Mouse (Mus musculus): Measurements from ENCODE around the gene Adamtsl1.
A peak's percentile ranks its signal among the peaks of the same experiment; 100 is the strongest.

Gene Adamtsl1

DNA sequence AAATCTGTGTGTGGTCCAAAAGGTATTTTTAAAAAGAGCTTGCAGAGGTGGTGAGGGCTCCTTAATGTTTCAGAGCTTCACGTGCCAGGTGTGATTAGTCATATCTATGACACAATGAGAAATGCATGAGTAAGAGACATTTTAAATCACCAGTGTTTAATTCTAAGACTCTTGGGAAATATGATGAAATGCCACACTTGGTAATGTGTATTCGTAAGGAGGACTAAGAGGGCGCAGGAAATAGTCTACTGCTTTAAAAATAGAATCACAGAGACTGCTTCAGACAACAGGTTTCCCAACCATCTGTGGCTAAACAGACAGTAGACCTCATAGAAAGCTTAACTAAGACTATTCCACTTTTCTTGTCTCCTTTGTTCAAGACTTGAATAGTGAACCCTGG, 406.5 kb downstream of the Adamtsl1 start:
- peak in 1 of 2 experiments; percentile 17 for DNase-seq (ENCODE audit: low spot score in 2 of 2)

DNA sequence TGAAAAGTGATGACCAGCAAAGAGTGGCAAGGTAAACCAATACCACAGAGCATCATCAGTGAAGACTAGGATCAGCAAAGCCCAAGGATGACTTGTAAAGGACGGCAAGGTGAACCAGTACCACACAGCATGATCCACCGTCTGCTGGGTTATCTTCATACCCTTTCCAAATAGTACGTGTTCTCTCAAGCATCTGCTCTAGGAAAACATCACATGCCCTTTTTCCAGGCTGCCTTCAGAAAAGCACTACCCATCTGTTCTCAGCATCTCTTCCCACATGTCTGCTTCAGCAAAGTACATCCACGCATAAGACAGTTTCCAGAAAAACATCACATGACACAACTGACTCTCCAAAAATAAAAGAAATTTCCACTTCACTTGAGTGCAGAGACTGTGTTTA, 408.8 kb downstream of the Adamtsl1 start:
- DNase-seq (ENCODE audit: low spot score in 2 of 2), result peak; percentile 22 to 70

DNA sequence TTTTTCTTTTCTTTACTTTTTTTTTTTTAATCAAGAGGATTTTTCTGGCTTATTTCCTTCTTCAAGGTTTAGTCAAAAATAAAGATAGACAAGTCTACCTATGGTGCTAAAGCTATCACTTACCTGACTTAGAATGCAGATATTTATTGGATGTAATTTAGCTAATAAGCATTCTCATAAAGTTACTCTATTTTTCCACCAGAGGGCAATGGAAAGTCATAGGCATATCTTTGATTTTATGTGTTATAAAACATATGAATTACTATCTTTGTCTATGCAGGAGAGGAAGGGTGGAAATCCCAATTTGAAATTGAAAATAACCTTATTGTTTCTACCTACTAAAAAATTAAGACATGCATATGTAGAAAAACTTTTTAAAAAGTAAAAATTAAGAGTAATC, 418.2 kb downstream of the Adamtsl1 start:
- DNase-seq (ENCODE audit: low spot score in 2 of 2), result no peak

DNA sequence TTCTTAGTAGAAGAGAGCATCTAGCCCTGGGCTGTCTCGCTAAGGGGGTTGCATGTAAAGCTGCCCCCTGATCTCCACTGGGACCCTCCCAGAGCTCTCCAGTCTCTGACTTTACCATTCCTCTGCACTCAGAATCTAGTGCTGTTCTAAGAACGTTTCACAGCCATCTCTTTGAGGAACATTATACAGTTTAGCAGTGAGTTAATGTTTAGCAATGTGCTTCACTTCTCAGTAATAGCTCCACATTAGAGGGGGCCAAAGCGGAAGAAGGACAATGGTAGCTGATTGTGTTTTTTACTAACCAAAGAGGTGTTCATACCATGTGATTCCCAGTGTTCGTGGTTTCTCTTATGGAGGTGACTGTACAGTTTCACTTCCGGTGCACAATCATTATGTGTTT, 425.5 kb downstream of the Adamtsl1 start:
- DNase-seq (ENCODE audit: low spot score in 2 of 2), result no peak

DNA sequence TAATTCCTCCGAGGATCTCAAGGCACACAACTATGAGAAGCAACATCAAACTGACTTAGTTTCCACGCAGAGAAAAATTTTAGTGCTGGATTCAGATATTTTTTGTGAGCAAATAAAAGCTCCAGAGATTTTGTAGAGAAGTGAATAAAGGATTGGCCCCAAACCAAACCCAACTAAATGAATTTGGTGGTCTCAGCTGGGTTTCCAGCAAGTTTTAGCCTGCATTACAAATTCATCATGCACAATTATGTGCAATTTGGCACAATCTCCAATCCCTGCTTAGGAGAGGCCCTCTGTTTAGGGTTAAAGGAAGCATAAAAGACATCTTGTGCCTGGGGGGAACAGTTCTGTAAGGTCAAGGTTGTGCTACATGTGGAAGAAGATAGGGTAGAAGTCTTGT, 427.9 kb downstream of the Adamtsl1 start:
- DNase-seq (ENCODE audit: low spot score in 2 of 2), result no peak

DNA sequence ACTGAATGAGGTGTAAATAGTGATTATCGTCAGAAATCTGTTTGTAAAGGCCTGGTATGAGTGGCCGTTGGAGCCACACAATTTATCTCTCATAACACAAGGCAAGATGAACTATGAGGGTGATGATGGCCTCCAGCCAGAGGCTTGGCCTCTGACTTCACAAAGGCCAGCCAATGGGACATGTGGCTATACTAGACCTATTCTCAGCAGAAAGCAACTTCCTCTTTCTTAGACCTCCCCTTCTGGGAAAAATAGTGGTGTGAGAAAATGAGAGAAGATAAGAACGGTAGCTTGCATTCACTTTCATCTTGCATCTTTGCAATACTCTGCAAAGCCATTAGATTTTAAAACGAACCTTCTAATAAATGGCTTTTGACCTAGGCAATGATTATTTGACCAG, 439.6 kb downstream of the Adamtsl1 start:
- no peak for DNase-seq (ENCODE audit: low spot score in 2 of 2)

DNA sequence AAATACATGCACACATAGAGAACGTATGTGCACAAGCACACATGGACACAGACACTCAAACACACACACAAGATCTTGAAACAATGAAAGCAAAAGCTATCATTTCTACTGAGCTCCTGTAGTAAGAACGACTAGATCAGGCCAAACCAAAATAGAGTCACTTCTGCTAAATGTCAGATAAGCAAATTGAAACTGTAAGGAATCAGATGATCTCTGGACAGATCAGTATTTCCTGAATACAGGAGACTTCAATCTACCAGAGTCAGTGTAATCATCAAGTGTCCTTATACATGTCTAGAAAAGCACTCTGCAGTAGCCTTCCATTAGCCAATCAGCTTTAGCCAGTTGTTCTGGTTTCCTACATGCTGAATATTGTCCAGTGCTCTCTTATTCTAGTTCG, 441.4 kb downstream of the Adamtsl1 start:
- no peak for DNase-seq (ENCODE audit: low spot score in 2 of 2)

DNA sequence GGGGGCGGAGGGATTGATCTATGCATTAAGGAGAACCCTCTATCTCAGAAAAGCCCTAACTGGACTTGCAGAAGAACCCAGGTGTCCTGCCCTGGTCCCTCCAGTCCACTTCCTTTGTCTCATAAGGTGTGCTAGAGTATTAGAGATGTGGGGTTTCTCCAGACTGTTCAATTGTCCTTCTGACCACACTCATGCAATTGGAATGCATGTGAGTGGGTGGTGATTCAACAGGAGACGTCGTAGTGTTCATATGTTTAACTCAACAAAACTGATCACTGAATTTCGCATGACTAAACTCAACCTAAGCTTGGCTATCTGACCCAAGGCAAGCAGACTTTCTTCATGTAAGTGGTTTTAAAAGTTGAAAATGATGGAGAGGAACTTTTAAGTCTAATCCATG, 443.3 kb downstream of the Adamtsl1 start:
- DNase-seq (ENCODE audit: low spot score in 2 of 2), result no peak

DNA sequence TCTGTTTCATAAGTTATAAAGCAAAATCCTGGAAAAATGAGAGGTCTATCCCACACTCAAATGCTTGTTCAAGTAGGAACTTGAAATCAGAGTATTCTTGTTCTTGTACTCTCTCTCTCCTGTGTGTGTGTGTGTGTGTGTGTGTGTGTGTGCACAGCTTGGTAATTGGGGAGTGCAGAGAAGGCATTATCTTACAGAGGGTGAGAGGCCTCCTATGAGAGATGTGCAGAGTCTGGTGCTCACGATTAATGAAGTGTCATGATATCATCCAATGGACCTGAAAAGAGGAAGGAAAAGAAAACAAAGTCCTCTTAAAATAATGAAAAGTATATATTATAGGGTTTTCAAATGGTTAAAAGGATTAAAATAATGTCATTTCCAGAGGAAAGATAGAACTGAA, 443.9 kb downstream of the Adamtsl1 start:
- no peak for DNase-seq (ENCODE audit: low spot score in 2 of 2)

DNA sequence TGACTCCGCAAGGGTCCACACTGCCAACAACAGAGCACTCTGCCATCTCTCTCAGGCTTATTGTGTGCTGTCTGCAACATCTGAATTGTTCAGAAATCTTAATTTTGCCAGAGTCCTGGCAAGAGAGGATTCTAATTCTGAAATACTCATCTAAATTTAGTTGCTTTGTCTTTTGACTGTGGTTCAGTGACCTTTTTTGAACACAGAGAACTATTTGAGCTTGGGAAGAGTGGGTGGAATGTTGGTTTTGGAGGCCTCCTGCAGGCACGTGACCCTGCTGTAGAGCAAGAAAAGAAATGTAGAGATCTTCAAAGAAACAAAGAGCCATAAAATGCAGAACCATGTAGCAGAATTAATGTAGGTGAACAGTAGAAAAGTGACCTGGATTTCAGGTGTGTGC, 445.0 kb downstream of the Adamtsl1 start:
- no peak for DNase-seq (ENCODE audit: low spot score in 2 of 2)

DNA sequence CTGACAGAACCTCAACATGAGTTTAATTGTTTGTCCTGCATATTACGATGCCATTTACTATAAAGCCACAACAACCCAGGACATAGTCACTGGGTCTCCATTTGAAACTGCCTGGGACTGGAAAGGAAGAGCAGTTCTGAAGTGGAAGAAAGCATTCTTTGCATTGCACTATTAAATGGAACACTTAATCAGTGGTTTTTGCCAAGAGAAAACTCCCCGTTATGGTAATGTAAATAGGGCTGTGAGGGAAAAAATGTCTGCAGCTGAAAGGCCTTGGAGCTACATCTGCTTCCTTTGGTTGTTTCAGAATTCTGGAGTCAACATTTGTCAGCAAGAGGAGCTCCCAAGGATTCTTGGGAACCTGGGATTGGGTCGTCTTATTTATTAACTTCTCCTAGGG, 462.2 kb downstream of the Adamtsl1 start:
- no peak for DNase-seq (ENCODE audit: low spot score in 2 of 2)

DNA sequence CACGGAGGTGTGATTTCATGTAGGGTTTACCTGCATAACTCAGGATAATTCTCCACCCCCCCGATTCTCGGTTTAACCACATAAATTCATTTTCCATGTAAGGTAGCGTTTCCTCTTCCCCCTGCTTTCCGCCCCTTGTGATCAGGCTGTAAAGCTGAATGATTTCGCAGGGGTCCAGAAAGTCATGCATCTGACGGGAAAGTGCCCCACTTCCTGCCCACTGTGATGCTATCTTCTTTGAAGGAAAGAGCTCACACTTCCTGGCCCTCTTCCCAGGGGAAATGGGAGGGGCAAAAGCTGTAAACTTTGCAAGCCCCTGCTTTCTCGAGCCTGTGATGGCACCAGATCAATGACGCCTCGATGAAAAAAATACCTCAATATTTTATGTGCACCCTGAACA, 465.2 kb downstream of the Adamtsl1 start:
- DNase-seq (ENCODE audit: low spot score in 2 of 2), result no peak

DNA sequence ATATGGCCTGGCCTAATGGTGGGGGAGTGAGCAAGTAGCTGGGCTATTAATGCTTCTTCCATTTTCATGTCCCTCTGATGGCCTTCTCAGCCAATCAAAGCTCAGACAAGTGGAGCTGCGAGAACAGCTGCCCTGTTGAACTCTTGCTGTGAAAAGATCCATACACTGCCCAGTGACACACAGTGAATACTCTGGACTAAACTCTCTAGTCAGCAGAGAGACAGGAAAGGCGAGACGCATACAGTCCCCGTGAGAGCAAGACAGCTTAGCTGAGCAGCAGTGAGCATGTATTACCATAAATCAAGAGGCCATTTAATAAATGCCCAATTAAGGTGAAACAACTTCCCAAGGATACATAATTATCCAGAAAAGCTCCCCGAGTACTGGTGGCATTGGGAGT, 492.6 kb downstream of the Adamtsl1 start:
- DNase-seq (ENCODE audit: low spot score in 2 of 2), result no peak

DNA sequence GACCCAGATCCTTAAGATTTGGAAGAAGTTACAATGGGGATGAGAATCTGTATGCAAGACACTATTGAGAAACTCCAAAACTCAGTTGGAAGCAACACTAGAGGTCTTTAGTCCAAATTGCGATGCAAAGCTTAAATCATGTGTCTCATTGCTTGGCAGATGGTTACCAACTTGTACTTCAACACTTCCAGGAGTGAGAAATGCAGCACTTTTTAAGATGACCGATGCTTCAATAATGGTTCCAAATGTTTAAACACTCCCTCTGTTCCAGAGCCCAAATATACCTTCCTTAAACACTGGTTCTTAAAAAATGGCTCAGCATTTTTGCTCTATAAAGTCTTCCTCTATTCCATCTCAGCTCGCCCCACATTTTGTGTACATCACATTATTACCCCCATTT, 499.7 kb downstream of the Adamtsl1 start:
- DNase-seq (ENCODE audit: low spot score in 2 of 2), result no peak

DNA sequence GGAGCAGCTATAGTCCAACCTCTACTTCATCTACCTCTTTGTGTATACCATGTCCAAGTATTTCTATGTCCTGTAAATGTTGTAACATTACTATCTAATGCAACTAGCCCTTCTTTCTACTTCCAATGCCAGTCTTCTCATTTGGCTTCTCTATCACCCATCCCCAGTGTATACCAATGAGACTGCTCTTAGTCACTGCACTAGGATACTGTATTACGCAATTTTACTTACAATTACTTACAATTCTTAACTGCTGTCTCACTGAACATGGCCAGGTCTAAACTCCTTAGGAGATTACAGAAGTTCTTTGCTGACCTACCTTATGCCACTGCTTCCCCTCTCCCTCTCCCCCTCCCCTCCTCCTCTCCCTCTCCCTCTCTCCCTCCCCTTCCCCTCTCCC, 505.0 kb downstream of the Adamtsl1 start:
- DNase-seq (ENCODE audit: low spot score in 2 of 2), result no peak

DNA sequence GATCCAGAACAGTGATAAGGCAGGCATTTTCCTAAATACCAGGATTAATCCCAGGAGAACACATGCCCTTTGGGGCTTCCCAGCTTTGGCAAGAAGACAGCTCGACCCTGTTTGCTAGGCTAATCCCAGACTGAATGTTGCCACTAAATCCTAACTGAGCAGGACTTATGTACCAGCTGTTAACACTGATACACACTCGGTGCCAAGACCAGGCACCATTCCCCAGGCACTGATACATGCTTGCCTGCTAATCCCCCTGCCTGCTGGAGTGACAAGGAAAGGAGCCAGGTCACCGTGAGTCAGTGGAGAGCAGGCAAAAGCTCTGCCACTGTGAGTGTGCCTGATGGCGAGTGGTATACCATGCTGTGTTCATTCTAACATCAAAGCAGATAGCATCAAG, 505.6 kb downstream of the Adamtsl1 start:
- DNase-seq (ENCODE audit: low spot score in 2 of 2), result no peak

DNA sequence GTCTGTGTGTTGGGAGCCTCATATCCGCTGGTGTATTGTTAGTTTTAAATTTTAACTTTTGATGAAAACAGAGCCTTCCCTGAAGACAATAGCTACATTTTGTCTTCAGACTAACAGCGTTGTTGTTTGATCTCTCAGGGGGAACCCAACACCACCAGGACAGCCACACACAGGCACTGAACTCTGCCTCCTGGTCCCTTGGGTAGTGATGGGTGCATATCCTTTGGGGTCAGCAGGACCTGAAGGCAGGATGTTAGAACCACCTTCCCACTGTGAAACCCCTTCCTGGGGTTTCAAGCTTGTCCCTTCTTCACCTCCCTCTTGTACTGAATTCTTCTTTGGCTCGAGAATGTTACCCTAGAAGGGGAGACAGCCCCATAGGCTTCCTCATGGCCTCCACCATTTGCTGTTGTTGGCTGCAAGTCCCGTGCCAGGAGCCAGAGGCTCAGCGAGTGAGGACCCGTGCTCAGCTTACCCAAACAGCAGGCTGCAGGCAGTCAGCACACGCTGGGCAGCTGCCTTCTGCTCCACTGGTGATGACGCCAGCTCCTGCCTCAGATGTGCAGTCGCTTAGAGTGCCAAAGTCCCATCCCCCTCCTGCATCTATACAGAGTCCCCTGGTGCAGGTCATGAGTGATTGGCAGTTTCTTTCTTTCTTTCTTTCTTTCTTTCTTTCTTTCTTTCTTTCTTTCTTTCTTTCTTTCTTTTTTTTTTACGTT, 506.6 kb downstream of the Adamtsl1 start:
- DNase-seq (ENCODE audit: low spot score in 2 of 2), result no peak

DNA sequence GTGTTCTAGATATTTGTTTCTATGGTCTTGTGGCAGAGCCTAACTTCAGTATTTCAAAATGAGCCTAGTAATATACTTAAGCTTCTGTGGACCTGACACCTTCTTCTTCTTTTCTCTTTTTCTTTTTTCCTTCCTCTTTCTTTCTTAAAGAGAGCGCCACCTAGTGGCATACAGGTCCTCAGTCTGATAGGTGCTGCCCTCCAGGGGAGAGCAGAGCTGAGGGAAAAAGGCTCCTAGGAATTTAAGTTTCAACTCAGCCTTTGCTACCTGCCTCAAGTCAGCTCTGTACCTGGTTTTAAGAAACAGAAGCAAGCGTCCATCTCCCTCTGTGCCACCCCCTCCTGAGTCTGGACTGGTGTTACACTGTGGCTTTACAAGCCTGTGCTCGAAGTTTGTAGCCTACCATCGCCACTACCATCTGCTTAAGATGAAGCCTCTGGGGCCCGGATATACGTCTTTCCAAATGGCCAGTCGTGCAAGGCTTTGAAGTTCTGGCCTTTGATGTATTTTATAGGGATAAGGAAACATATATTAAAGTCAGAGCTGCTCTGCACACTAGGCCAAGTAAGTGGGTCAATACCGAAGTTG, 510.7 kb downstream of the Adamtsl1 start:
- no peak for DNase-seq (ENCODE audit: low spot score in 2 of 2)

DNA sequence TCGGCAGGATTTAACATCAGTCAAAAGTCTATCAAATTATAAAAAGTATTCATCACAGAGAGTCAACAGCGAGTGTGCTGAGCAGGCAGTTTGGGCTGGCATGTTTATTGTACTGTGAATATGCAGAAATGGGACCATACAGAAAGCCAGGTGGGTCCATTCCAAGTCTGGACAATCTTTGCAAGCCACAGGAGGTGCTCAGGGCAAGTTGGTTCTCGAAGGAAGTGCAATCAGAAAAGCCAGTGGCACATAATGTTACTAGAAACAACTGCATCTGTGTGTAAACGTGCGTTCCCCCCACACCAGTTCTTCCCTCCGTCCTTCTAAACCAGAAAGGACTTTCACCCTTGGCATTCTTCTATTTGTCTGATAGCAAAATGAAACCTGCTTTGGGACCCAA, 515.5 kb downstream of the Adamtsl1 start:
- no peak for DNase-seq (ENCODE audit: low spot score in 2 of 2)

DNA sequence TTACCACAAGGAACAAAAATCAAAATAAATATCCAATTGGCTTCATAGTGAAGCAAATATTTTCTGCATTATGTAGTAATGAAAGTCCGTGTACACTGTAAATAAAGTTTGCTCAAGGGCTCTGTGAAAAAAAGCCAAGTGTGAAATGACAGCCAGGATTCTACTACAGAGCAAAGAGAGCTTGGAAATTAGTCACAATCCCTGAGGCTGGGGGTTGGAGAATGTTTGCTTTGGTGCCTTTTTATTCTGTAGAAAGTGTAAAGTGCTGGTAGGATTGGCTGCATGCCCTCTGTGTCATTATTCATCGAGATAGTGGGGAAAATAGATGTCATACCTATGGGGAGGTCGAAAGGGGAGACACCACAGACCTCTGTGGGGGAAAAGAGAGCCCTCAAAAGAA, 516.2 kb downstream of the Adamtsl1 start:
- DNase-seq (ENCODE audit: low spot score in 2 of 2), result no peak

DNA sequence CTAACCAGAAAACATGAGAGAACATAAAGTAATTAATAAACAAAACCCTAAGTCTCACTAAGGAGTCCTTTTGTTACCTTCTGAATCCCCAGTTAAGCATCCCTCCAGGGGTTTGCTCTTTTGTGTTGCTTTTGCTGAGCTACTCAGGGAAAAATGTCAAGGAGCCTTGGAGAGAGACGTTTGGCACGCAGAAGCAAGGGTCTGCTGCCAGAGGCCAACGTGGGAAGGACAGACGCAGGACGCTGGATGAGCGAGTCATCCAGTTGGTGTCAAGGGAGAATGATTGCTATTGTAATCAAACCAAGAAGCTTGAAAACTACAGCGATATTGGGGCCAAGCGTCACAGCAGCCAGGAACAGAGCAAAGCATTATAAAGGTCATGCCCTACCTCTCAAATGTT, 517.1 kb downstream of the Adamtsl1 start:
- no peak for DNase-seq (ENCODE audit: low spot score in 2 of 2)

DNA sequence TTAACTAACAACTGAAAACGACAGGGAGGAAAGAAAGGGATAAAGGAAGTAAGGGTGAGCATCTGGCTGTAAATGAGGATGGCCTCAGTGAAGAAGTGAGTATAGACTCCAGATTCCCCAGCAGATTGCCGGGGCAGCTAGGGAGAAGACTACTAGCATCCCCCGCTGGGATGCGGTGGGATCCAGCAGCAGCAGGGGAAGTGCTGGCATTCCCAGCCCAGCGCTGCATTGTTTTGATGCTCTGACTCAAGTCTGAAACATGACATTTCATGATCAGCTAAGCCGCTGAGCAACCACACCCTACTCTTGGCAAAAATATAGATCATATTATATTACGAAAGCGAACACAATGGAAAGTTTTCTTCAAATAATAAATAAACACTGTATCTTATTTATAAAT, 526.9 kb downstream of the Adamtsl1 start:
- no peak for DNase-seq (ENCODE audit: low spot score in 2 of 2)

DNA sequence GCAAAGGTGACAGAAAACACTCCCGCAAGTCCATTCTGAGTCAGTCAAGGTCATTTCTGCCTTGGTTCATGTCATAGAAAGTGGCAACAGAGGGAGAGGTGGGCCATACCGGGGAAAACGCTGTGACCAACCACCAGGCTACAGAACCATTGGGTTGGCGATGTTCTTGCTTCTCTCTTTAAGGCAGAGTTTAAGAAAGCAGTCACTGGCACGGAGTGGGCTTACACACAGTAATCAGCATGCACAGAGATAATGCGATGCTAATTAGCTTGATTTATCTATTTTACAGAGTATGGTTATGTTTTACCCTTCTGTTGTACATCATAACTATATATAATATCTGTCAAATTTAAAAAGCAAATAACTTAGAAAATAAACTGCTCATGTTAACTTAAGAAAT, 531.5 kb downstream of the Adamtsl1 start:
- DNase-seq (ENCODE audit: low spot score in 2 of 2), result no peak

DNA sequence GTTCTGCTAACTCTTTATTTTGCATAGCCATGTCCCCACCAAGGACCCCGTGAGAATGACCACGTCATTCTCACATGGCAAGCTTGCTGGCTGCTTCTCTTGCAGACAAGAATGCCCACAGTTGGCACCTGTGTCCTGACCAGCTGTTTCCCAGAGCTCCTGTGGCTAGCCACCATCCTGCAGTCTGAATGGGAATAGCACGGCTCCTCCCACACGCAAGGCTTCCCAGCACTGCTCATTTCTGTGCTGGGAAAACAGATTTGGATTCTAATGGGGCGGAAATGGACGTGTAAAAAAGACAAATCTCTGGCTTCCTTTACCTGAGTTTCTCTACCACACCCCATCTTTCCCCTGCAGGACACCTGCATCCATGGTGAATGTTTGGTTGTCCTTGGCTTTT, 531.9 kb downstream of the Adamtsl1 start:
- DNase-seq (ENCODE audit: low spot score in 2 of 2), result peak; percentile 20 to 34

All from right cerebral cortex, postnatal 36 days (tissue).